ENCODE assay signal across 15 mouse cellular contexts in genomic region chr19:36721139-36721538, GRCm38 (mm10).
"Had no signal": no experiment of that assay in that cellular context is flagged by ENCODE, and none has a peak within 500 bp of the region (broad histone marks: within the 10 kb centered on the region; RNA-seq: fewer than 3 reads in every experiment).

No protein-coding gene starts in this region.

- H3K27me3 ChIP-seq: limb, embryonic 12.5 days; liver, embryonic 13.5 days; midbrain, embryonic 12.5 days had no signal

- H3K36me3 ChIP-seq: limb, embryonic 12.5 days; liver, embryonic 13.5 days; midbrain, embryonic 12.5 days had no signal

- H3K4me1 ChIP-seq: limb, embryonic 12.5 days; liver, embryonic 13.5 days; megakaryocyte, embryonic 14.5 days; midbrain, embryonic 12.5 days had no signal

- H3K4me3 ChIP-seq: limb, embryonic 12.5 days; liver, embryonic 13.5 days; megakaryocyte, embryonic 14.5 days; midbrain, embryonic 12.5 days had no signal

- H3K9ac ChIP-seq: limb, embryonic 12.5 days; liver, embryonic 13.5 days; liver, postnatal 0 days; midbrain, embryonic 12.5 days had no signal

- DNase-seq: kidney, adult 8-10 months; kidney, postnatal 25 days; layer of hippocampus, adult 9-11 months; layer of hippocampus, postnatal 36 days; liver; liver, embryonic 13.5 days; liver, postnatal 0 days; thymus, postnatal 36 days had no signal

- H3K4me2 ChIP-seq: limb, embryonic 12.5 days; liver, embryonic 13.5 days; midbrain, embryonic 12.5 days had no signal

- H3K9me3 ChIP-seq: limb, embryonic 12.5 days; liver, embryonic 13.5 days; megakaryocyte, embryonic 14.5 days; midbrain, embryonic 12.5 days had no signal

- ATAC-seq: intestine, postnatal 0 days; liver, postnatal 0 days; midbrain, embryonic 16.5 days had no signal

- H3K27ac ChIP-seq: limb, embryonic 12.5 days; liver, embryonic 13.5 days; macrophage; midbrain, embryonic 12.5 days; stomach, postnatal 0 days had no signal
